In the genomic region with DNA sequence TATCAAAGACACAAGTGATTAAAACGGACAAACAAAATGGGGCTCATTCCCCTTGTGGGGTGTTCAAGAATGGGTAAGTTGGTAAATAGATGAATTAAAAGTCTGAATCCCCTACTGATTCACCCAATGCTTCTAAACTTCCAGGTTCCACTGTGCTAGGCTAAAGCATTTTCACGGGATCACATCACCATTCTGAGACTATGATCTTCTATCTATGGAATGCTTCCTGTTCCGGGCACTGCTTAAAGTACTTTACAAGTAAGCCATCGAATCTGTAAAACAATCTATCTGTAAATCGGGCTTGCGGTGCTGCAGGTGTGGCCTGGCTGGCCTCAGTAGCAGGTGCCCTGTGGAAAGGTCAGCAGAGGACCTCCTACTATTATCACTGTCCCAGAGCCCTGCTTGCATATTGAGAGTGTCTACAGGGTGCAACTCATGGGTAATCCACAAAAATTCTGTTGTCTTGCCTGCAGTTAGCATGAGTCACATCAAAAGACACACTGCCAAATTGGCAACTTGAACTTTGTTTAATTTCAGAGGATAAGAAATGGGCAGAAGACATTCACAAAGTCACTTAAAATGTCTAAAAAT, we compare ENCODE assay signal across 21 mouse cellular contexts. TPM values are rescaled to one million over a fixed set of nuclear protein-coding genes. Genes with fewer than 3 reads are reported as not detected.
DNase-seq lines count a peak whose midpoint lies in the region; ATAC-seq and TF ChIP-seq lines count a peak whose summit lies in the region.
"Had no signal": no experiment of that assay in that cellular context is flagged by ENCODE, and none has a peak within 500 bp of the region (broad histone marks: within the 10 kb centered on the region; RNA-seq: fewer than 3 reads in every experiment).

No protein-coding gene starts in this region.

- TF ChIP-seq POLR2A in ES-Bruce4 (IDR thresholded peaks at IDR 0.05; ENCODE audit: insufficient read depth, low read length): no peak

- H3K27me3 ChIP-seq in ES-Bruce4 (ENCODE audit: control insufficient read depth, insufficient read depth, low read length, poor library complexity, severe bottlenecking): no peaks in the 10 kb centered on the region
- H3K27me3 ChIP-seq in forebrain, embryonic 13.5 days: peaks cover 21% of the 10 kb centered on the region
- H3K27me3 ChIP-seq: intestine, embryonic 15.5 days; Patski had no signal

- no peaks in the 10 kb centered on the region for H3K9me3 ChIP-seq in ES-Bruce4 (replicated peaks; ENCODE audit: control insufficient read depth, insufficient read depth, low read length, poor library complexity, severe bottlenecking)
- no peaks in the 10 kb centered on the region for H3K9me3 ChIP-seq in forebrain, embryonic 13.5 days (replicated peaks)
- H3K9me3 ChIP-seq: embryonic facial prominence, embryonic 15.5 days; heart, embryonic 10.5 days; hindbrain, embryonic 13.5 days; intestine, embryonic 15.5 days had no signal

- no peak overlapping the region for H3K9ac ChIP-seq in ES-Bruce4 (ENCODE audit: low read depth, poor library complexity, severe bottlenecking)
- H3K9ac ChIP-seq in forebrain, embryonic 13.5 days: no peak overlapping the region
- H3K9ac ChIP-seq: embryonic facial prominence, embryonic 15.5 days; hindbrain, embryonic 13.5 days; intestine, embryonic 15.5 days had no signal

- H3K4me3 ChIP-seq in gastrocnemius, adult 2 months: no peak overlapping the region
- H3K4me3 ChIP-seq in ES-Bruce4 (ENCODE audit: low read depth, low read length): no peak overlapping the region
- H3K4me3 ChIP-seq in forebrain, embryonic 13.5 days: no peak overlapping the region
- H3K4me3 ChIP-seq: embryonic facial prominence, embryonic 15.5 days; heart, embryonic 10.5 days; hindbrain, embryonic 13.5 days; intestine, embryonic 15.5 days had no signal

- H3K27ac ChIP-seq in gastrocnemius, adult 2 months: peak overlapping the region; percentile 53
- H3K27ac ChIP-seq in ES-Bruce4 (ENCODE audit: insufficient read depth, low read length): no peak overlapping the region
- H3K27ac ChIP-seq in forebrain, embryonic 13.5 days: no peak overlapping the region
- H3K27ac ChIP-seq: embryonic facial prominence, embryonic 15.5 days; heart, embryonic 10.5 days; hindbrain, embryonic 13.5 days; intestine, embryonic 15.5 days had no signal

- no peaks in the 10 kb centered on the region for H3K36me3 ChIP-seq in ES-Bruce4 (ENCODE audit: control insufficient read depth, insufficient read depth, low read length, poor library complexity, severe bottlenecking)
- H3K36me3 ChIP-seq in forebrain, embryonic 13.5 days (ENCODE audit: poor library complexity, severe bottlenecking): no peaks in the 10 kb centered on the region
- H3K36me3 ChIP-seq: embryonic facial prominence, embryonic 15.5 days; heart, embryonic 10.5 days; hindbrain, embryonic 13.5 days; intestine, embryonic 15.5 days had no signal

- WGBS in forebrain, embryonic 13.5 days: 90% methylated on average over 6 of the region's 6 CpGs

- no peak for DNase-seq in gastrocnemius, adult 2 months
- no peak for DNase-seq in gastrocnemius, adult 8-10 months (ENCODE audit: low spot score in 2 of 2)
- peak; percentile 74 for DNase-seq in R1 (ENCODE audit: low read depth, low spot score)
- no peak for DNase-seq in left cerebral cortex, postnatal 4 days
- DNase-seq in ovary, adult 18-20 months (ENCODE audit: low spot score): no peak
- DNase-seq: adrenal gland, adult 8-10 months; cerebellum, adult 11 months; cerebellum, adult 8-10 months; cerebellum, postnatal 14 days; embryo, embryonic 11 days; gastrocnemius, postnatal 25 days; heart, postnatal 10 days; kidney, adult 2 months had no signal

- H3K4me2 ChIP-seq in forebrain, embryonic 13.5 days: no peak overlapping the region
- H3K4me2 ChIP-seq: embryonic facial prominence, embryonic 15.5 days; hindbrain, embryonic 13.5 days; intestine, embryonic 15.5 days had no signal

- TF ChIP-seq EP300 in ES-Bruce4 (IDR thresholded peaks at IDR 0.05; ENCODE audit: insufficient read depth, low read depth, low read length): peak; percentile 61; the same call in 1 of the 2 replicates

- H3K4me1 ChIP-seq in ES-Bruce4 (ENCODE audit: control insufficient read depth, insufficient read depth, low read length): peaks cover 2% of the 10 kb centered on the region
- peaks cover 20% of the 10 kb centered on the region for H3K4me1 ChIP-seq in forebrain, embryonic 13.5 days

- no peak for ATAC-seq in forebrain, embryonic 13.5 days
- ATAC-seq: forebrain, embryonic 16.5 days; intestine, embryonic 15.5 days; Patski had no signal

- intact Hi-C loops in gastrocnemius, adult 2 months (cut with DNase I): loop anchor here (5.0 kb wide), 1 partner anchor 79 kb away; no protein-coding TSS in a partner anchor
- intact Hi-C loops in left cerebral cortex, postnatal 4 days (cut with DNase I): no loop called here

- no peak for TF ChIP-seq CTCF in gastrocnemius, adult 2 months (IDR thresholded peaks at IDR 0.05)
- TF ChIP-seq CTCF in ES-Bruce4 (IDR thresholded peaks at IDR 0.05; ENCODE audit: low read depth, low read length): no peak

RNA-seq across cellular contexts. Expression of gene Atl2, which starts 2.3 kb away (rescaled TPM):
- 100 to 1,000 TPM; 119 to 137 TPM for total RNA-seq in gastrocnemius, adult 2 months (2021)
- total RNA-seq in gastrocnemius, adult 8-10 months (2022): 100 to 1,000 TPM; 140 to 155 (median 147) TPM
- 86.2 and 91.1 TPM in 2 replicates for polyA plus RNA-seq in ES-Bruce4 (2011; ENCODE audit: insufficient read depth, insufficient read length, low read depth, missing spikeins)
- total RNA-seq in left cerebral cortex, postnatal 4 days (2021): 10 to 100 TPM; 61.0 to 67.1 TPM
- 31.8 and 36.4 TPM in 2 replicates for polyA plus RNA-seq in forebrain, embryonic 13.5 days (2015; fragmentation: Nextera tagmentation; extraction: Ambion mirVana)
